Mouse (Mus musculus) myocyte (in vitro differentiated cells): ENCODE measurements around the gene Hapln2. TPM values are rescaled to one million over a fixed set of nuclear protein-coding genes. Genes with fewer than 3 reads are reported as not detected.

Experiments
- H3K27me3 ChIP-seq: one replicate; pipeline ENCODE4 v1.6.1; 2011; ENCODE audit not compliant: control insufficient read depth, insufficient read depth, insufficient read length
- H3K36me3 ChIP-seq: one replicate; pipeline ENCODE4 v1.6.1; 2011; ENCODE audit not compliant: control insufficient read depth, insufficient read depth
- H3K4me2 ChIP-seq: one replicate; pipeline ENCODE4 v1.6.1; 2011; ENCODE audit warnings: low read depth, control low read depth
- H3K4me3 ChIP-seq: one replicate; pipeline ENCODE4 v1.5.1; 2011; ENCODE audit warnings: mild to moderate bottlenecking, control low read depth, moderate library complexity
- H3K79me2 ChIP-seq: one replicate; pipeline ENCODE4 v1.6.1; 2011; ENCODE audit not compliant: control insufficient read depth, insufficient read depth
- H3ac ChIP-seq: one replicate; pipeline ENCODE4 v1.6.1; 2011; ENCODE audit not compliant: control insufficient read depth, insufficient read length
- CEBPB ChIP-seq: IDR thresholded peaks from 2 replicates; pipeline ENCODE4 v1.6.1; 2011; ENCODE audit warnings: mild to moderate bottlenecking, moderate library complexity; ENCODE audit not compliant: poor library complexity, insufficient read depth, severe bottlenecking
- E2F4 ChIP-seq: IDR thresholded peaks from one replicate; pipeline ENCODE4 v1.6.1; 2011; ENCODE audit warnings: mild to moderate bottlenecking, control low read depth, moderate library complexity; ENCODE audit not compliant: insufficient read depth
- MAX ChIP-seq: IDR thresholded peaks from one replicate; pipeline ENCODE4 v1.6.1; 2011; ENCODE audit warnings: low read depth, mild to moderate bottlenecking, control low read depth
- MYOD1 ChIP-seq, 3 experiments: IDR thresholded peaks; one replicate each; pipeline ENCODE4 v1.6.1; 2011; ENCODE audit warnings: control low read depth in 2 of 3, low read depth in 2 of 3, mild to moderate bottlenecking in 2 of 3, moderate library complexity in 1 of 3; ENCODE audit not compliant: insufficient read length in 2 of 3, control insufficient read depth in 1 of 3
- MYOG ChIP-seq, 3 experiments: IDR thresholded peaks; one replicate each; pipeline ENCODE4 v1.6.1; 2011; ENCODE audit warnings: control low read depth in 2 of 3, low read depth in 2 of 3, mild to moderate bottlenecking in 2 of 3; ENCODE audit not compliant: insufficient read length in 2 of 3, control insufficient read depth in 1 of 3, insufficient read depth in 1 of 3
- POLR2A ChIP-seq: IDR thresholded peaks from one replicate; pipeline ENCODE4 v1.6.1; 2011; ENCODE audit warnings: low read depth, mild to moderate bottlenecking, control low read depth, moderate library complexity; ENCODE audit not compliant: insufficient read length
- POLR2AphosphoS2 ChIP-seq: IDR thresholded peaks from one replicate; pipeline ENCODE4 v1.6.1; 2011; ENCODE audit warnings: low read depth, control low read depth; ENCODE audit not compliant: insufficient read length
- REST ChIP-seq: IDR thresholded peaks from one replicate; pipeline ENCODE4 v1.6.1; 2011; ENCODE audit warnings: mild to moderate bottlenecking, control low read depth, moderate library complexity; ENCODE audit not compliant: insufficient read depth, insufficient read length
- SRF ChIP-seq: IDR thresholded peaks from one replicate; pipeline ENCODE4 v1.6.1; 2011; ENCODE audit warnings: low read depth; ENCODE audit not compliant: control insufficient read depth, insufficient read length
- TCF12 ChIP-seq: IDR thresholded peaks from one replicate; pipeline ENCODE4 v1.6.1; 2011; ENCODE audit warnings: mild to moderate bottlenecking, control low read depth; ENCODE audit not compliant: poor library complexity, insufficient read depth, severe bottlenecking
- TCF3 ChIP-seq: IDR thresholded peaks from one replicate; pipeline ENCODE4 v1.6.1; 2011; ENCODE audit warnings: low read depth, control low read depth; ENCODE audit not compliant: insufficient read length
- USF1 ChIP-seq: IDR thresholded peaks from one replicate; pipeline ENCODE4 v1.6.1; 2011; ENCODE audit warnings: low read depth, mild to moderate bottlenecking, control low read depth, moderate library complexity
- polyA plus RNA-seq: library from polyadenylated mRNA; unstranded; fragments of >200 nt; fragmentation: generic; extraction: Trizol; gene quantifications from one replicate; pipeline ENCODE4 v1.2.1, GENCODE M21; 2012; ENCODE audit warnings: missing spikeins

The Hapln2 gene
- polyA plus RNA-seq, 1 experiment: not detected

DNA sequence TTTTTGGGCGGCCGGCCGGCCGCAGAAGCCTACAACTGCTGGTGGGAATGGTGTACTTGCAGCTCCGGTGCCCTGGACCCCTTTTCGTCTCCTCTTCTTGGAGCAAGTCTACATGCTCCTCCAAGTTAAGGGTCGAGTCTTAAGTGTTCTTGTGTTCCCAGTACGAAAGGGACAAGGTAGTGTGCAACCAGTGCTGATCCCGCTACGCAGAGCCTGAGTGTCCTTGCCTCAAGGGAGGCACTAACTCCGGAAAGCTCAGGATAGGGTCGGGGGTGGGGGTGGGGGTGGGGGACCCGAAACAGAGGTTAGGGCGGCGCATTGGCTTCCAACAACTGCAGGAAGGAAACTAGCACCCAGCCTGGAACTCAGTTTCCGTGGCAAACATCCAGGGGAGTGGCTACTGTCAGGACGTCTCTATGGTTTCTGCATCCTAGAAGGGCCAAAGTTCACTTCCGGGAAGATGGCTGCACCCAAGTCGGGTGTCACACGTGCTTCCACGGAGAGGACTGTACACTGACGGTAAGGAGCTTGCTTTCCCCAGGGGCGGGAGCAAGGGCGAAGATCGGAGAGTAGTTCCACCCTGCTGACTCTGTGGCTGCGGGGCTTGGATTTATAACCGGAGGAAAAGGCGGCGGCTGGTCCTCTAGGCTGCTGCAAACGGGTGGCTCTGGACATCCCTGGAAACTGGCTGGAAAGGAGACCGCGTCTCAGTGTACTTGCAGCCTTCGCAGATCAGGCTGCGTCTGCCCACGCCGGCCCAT, 15.5 kb upstream of the Hapln2 start, which contains the start of gene Gpatch4:
TSS of gene Gpatch4 (plus strand) at position 448 of the 761 bp plus-strand sequence.
- Histone ChIP-seq H3K4me3 (peak within 1 kb of the TSS; percentile 66), H3ac (no peak within 1 kb of the TSS), H3K79me2 (peaks cover 16% of the 10 kb centered on the region), H3K27me3 (peaks cover 10% of the 10 kb centered on the region), H3K4me2 (peak within 1 kb of the TSS; percentile 82), H3K36me3 (no peaks in the 10 kb centered on the region)
- TF ChIP-seq TCF12 (no peak), E2F4 (no peak), MAX (peak; percentile 93), MYOG (IDR thresholded peaks at IDR 0.05; ENCODE audit: control insufficient read depth in 1 of 3, insufficient read depth in 1 of 3, insufficient read length in 2 of 3, low read depth in 2 of 3) (peak in 1 of 3 experiments; percentile 5), POLR2A (peak; percentile 63), SRF (no peak), TCF3 (no peak), POLR2AphosphoS2 (peak; percentile 77), REST (no peak), MYOD1 (IDR thresholded peaks at IDR 0.05; ENCODE audit: control insufficient read depth in 1 of 3, insufficient read length in 2 of 3, low read depth in 2 of 3) (no peak), USF1 (no peak), CEBPB (no peak)

DNA sequence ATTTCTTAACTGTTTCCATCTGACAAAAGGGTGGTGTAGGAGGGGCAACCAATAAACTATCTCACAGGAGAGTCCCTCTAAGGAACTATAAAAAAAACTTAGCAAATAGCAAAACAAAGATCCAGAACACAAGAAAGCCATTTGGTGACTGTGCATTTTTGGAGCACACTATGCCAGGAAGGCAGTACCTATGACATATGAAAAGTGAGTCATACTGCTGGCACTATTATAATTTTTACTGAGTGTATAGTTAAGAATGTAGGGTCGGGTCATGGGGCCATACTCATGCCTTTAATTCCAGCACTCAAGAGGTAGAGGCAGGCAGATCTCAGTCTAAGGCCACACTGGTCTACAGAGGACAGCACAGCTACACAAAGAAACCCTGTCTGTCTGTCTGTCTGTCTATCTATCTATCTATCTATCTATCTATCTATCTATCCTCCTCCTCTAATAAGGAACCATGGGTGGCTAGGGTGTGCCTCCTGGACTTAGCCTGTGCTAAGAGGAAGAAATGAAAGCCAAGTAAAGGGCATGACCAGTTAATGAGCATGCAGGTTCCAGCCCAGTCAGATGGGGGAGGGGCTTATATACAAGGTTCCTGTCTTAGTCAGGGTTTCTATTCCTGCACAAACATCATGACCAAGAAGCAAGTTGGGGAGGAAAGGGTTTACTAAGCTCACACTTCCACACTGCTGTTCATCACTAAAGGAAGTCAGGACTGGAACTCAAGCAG, 8.3 kb upstream of the Hapln2 start:
- H3K79me2 ChIP-seq: no peaks in the 10 kb centered on the region
- H3K4me3 ChIP-seq: no peak overlapping the region
- TF ChIP-seq USF1 (no peak), POLR2A (no peak), SRF (no peak), MAX (no peak), REST (no peak), TCF12 (no peak), E2F4 (no peak), MYOG (IDR thresholded peaks at IDR 0.05; ENCODE audit: control insufficient read depth in 1 of 3, insufficient read depth in 1 of 3, insufficient read length in 2 of 3, low read depth in 2 of 3) (no peak), CEBPB (no peak), POLR2AphosphoS2 (no peak), TCF3 (no peak)
- no peaks in the 10 kb centered on the region for H3K36me3 ChIP-seq
- no peak overlapping the region for H3ac ChIP-seq
- peaks cover 22% of the 10 kb centered on the region for H3K27me3 ChIP-seq
- no peak overlapping the region for H3K4me2 ChIP-seq

DNA sequence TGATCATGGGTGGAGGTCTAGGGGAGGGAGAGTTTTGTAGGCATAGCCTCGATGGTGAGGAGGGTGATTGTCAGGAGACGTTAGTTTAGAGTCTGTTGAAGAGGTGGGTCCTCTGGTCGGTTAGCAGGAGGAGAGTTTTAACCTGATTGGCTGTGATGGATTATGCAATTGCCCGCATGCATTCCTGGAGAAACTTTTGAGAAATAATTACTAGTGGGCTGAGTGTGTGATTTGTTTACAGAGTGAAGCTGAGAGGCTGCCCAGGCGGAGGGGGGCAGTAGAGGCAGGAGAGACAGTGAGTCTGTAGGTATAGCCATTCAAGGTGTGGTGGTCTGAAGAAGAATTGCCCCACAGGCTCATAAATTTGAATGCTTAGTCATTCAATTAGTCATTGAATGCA, 6.1 kb upstream of the Hapln2 start:
- no peaks in the 10 kb centered on the region for H3K36me3 ChIP-seq
- H3K4me3 ChIP-seq: no peak overlapping the region
- H3K4me2 ChIP-seq: no peak overlapping the region
- no peaks in the 10 kb centered on the region for H3K79me2 ChIP-seq
- peaks cover 23% of the 10 kb centered on the region for H3K27me3 ChIP-seq
- TF ChIP-seq MYOD1 (IDR thresholded peaks at IDR 0.05; ENCODE audit: control insufficient read depth in 1 of 3, insufficient read length in 2 of 3, low read depth in 2 of 3) (no peak), POLR2A (no peak), CEBPB (no peak), USF1 (no peak), SRF (no peak), MAX (no peak), TCF3 (no peak), E2F4 (no peak), MYOG (IDR thresholded peaks at IDR 0.05; ENCODE audit: control insufficient read depth in 1 of 3, insufficient read depth in 1 of 3, insufficient read length in 2 of 3, low read depth in 2 of 3) (no peak), POLR2AphosphoS2 (no peak), REST (no peak), TCF12 (no peak)
- no peak overlapping the region for H3ac ChIP-seq

DNA sequence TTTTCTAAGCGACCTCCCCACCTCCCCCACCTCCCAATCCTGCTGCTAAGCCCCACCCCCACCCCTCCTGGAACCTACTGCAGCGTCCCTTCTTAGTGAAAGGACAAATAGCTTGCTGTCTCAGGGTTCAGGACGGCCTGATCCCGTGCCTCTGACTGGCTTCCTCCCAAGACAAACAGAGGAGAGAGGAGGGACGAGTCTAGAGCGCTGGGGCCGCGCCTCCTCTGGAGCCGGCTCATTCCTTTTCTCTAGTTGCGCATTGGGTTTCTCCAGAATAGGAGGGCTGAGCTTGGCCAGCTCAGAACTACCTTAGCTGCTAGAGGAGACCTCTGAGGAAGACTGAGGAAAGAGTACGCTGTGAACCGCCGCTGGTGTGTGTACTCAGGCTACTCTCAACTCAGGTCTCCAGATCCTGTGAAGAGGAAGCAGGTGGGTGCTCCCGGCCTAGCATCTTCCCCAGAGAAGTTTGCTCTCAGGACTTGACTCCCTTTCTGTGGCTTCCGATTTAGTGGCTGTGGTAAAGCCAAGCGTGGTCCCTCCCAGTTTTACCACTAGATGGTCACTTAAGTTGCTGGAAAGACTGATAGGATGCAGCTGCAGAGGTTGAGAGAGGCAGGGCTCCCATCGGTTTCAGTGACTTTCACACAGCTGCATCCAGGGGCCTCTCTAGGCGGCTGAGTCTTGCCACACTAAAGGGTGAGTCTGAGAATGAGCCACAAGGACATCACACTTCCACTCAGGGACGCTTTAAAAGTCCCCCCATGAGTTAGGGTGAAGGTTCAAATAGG, 3.4 kb upstream of the Hapln2 start:
- Histone ChIP-seq H3K36me3 (no peaks in the 10 kb centered on the region), H3K79me2 (no peaks in the 10 kb centered on the region), H3K4me3 (no peak overlapping the region), H3ac (no peak overlapping the region), H3K4me2 (no peak overlapping the region), H3K27me3 (peaks cover 17% of the 10 kb centered on the region)
- TF ChIP-seq TCF3 (no peak), MYOG (IDR thresholded peaks at IDR 0.05; ENCODE audit: control insufficient read depth in 1 of 3, insufficient read depth in 1 of 3, insufficient read length in 2 of 3, low read depth in 2 of 3) (no peak), SRF (no peak), MAX (no peak), POLR2AphosphoS2 (no peak), MYOD1 (IDR thresholded peaks at IDR 0.05; ENCODE audit: control insufficient read depth in 1 of 3, insufficient read length in 2 of 3, low read depth in 2 of 3) (no peak), USF1 (no peak), POLR2A (no peak), TCF12 (no peak), E2F4 (no peak), REST (no peak)
